Mouse (Mus musculus): ENCODE measurements at regions not wholly inside any gene's neighbourhood (a gene's known extent, or its start where the extent isn't known, plus 50 kb on each side); places are given as distances from the start of the nearest gene placed in this dataset.
A peak's percentile ranks its signal among the peaks of the same experiment; 100 is the strongest.

- DNase-seq (ENCODE audit: low read depth): no peak
These were observed 52.0 kb upstream of the 4930432M17Rik start for GRCm38 (mm10) chr3:121618561-121618960.

- no peak for DNase-seq (ENCODE audit: low read depth)
These were observed 52.4 kb upstream of the 4930432M17Rik start for GRCm38 (mm10) chr3:121618161-121618560.

- DNase-seq (ENCODE audit: low read depth): no peak
These were observed 53.2 kb upstream of the 4930432M17Rik start for GRCm38 (mm10) chr3:121617351-121617750.

- DNase-seq (ENCODE audit: low read depth): no peak
These were observed 54.5 kb upstream of the 4930432M17Rik start for GRCm38 (mm10) chr3:121616075-121616474.

GRCm38 (mm10) chr3:121614741-121615140 is 55.8 kb upstream of the 4930432M17Rik start:
- DNase-seq (ENCODE audit: low read depth): no peak

GRCm38 (mm10) chr3:121613224-121613623 is 57.3 kb upstream of the 4930432M17Rik start:
- DNase-seq (ENCODE audit: low read depth): no peak

GRCm38 (mm10) chr3:121609845-121610244 is 60.7 kb upstream of the 4930432M17Rik start:
- no peak for DNase-seq (ENCODE audit: low read depth)

- DNase-seq (ENCODE audit: low read depth): no peak
These were observed 61.5 kb upstream of the 4930432M17Rik start for GRCm38 (mm10) chr3:121609090-121609489.

- DNase-seq (ENCODE audit: low read depth): no peak
These were observed 65.8 kb upstream of the 4930432M17Rik start for GRCm38 (mm10) chr3:121604737-121605136.

GRCm38 (mm10) chr3:121604081-121604480 is 66.5 kb upstream of the 4930432M17Rik start:
- no peak for DNase-seq (ENCODE audit: low read depth)

GRCm38 (mm10) chr3:121602826-121603370 is 67.7 kb upstream of the 4930432M17Rik start:
- no peak for DNase-seq (ENCODE audit: low read depth)

GRCm38 (mm10) chr3:121602082-121602561 is 68.4 kb upstream of the 4930432M17Rik start:
- DNase-seq (ENCODE audit: low read depth): no peak

GRCm38 (mm10) chr3:121600841-121601240 is 68.6 kb upstream of the Slc44a3 start:
- DNase-seq (ENCODE audit: low read depth): no peak

GRCm38 (mm10) chr3:121600388-121600787 is 68.2 kb upstream of the Slc44a3 start:
- DNase-seq (ENCODE audit: low read depth): no peak

GRCm38 (mm10) chr3:121597988-121598387 is 65.8 kb upstream of the Slc44a3 start:
- no peak for DNase-seq (ENCODE audit: low read depth)

- no peak for DNase-seq (ENCODE audit: low read depth)
These were observed 65.0 kb upstream of the Slc44a3 start for GRCm38 (mm10) chr3:121597203-121597602.

- no peak for DNase-seq (ENCODE audit: low read depth)
These were observed 62.4 kb upstream of the Slc44a3 start for GRCm38 (mm10) chr3:121594580-121594979.

GRCm38 (mm10) chr3:121593598-121594117 is 61.5 kb upstream of the Slc44a3 start:
- no peak for DNase-seq (ENCODE audit: low read depth)

GRCm38 (mm10) chr3:121593143-121593542 is 60.9 kb upstream of the Slc44a3 start:
- peak; percentile 18 for DNase-seq (ENCODE audit: low read depth)

- DNase-seq (ENCODE audit: low read depth): no peak
These were observed 57.3 kb upstream of the Slc44a3 start for GRCm38 (mm10) chr3:121589494-121589885.

GRCm38 (mm10) chr3:121588737-121589493 is 56.7 kb upstream of the Slc44a3 start:
- no peak for DNase-seq (ENCODE audit: low read depth)

- DNase-seq (ENCODE audit: low read depth): no peak
These were observed 53.1 kb upstream of the Slc44a3 start for GRCm38 (mm10) chr3:121585306-121585705.

- peak; percentile 26 for DNase-seq (ENCODE audit: low read depth)
These were observed 52.5 kb upstream of the Slc44a3 start for GRCm38 (mm10) chr3:121584736-121585151.
